Mouse (Mus musculus) MEL (cell line): ENCODE results near the gene 1600014C10Rik.

ENCODE experiments used
- EP300 ChIP-seq, 2 experiments: IDR thresholded peaks; 2 replicates each; pipeline ENCODE4 v1.6.1; 2011; ENCODE audit warnings: improper control_type of control experiment in 2 of 2, low read length in 2 of 2, low read depth in 1 of 2, mild to moderate bottlenecking in 1 of 2
- HCFC1 ChIP-seq: IDR thresholded peaks from 2 replicates; pipeline ENCODE4 v1.6.1; 2012; ENCODE audit warnings: low read depth, mild to moderate bottlenecking, inconsistent platforms, low read length, improper control_type of control experiment, moderate library complexity
- MAZ ChIP-seq: IDR thresholded peaks from 2 replicates; pipeline ENCODE4 v1.6.1; 2012; ENCODE audit warnings: low read depth, mild to moderate bottlenecking, inconsistent platforms, low read length, improper control_type of control experiment
- MEF2A ChIP-seq: IDR thresholded peaks from 2 replicates; pipeline ENCODE4 v1.6.1; 2014; ENCODE audit warnings: low read depth, mild to moderate bottlenecking, inconsistent platforms, low read length, improper control_type of control experiment; ENCODE audit not compliant: poor library complexity, insufficient replicate concordance, severe bottlenecking; ENCODE audit errors: extremely low read depth

DNA sequence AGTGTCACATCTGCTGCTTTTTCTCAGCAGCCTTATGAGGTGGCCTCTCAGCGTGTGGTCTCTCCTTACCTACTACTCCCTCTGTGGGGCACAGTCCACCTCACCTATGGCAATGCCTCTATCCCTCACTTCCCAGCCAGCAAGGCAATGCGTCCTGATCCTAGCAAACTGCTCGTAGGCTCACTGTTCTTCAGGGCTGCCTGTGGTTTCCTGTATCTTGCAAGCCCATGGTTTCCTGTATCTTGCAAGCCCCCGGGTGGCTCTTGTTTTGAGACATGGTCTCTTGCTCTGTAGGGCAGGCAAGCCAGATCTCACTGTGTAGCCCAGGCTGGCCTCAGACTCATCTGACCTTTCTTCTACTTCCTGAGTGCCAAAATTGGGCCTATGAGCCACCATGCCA, 3.8 kb downstream of the 1600014C10Rik start:
- no peak for TF ChIP-seq EP300 (IDR thresholded peaks at IDR 0.05; ENCODE audit: low read depth in 1 of 2, low read length in 2 of 2)
- no peak for TF ChIP-seq MEF2A
- TF ChIP-seq HCFC1, result no peak
- TF ChIP-seq MAZ, result no peak
